Mouse (Mus musculus): Measurements from ENCODE around the gene Glce.

The Glce gene

GRCm38 (mm10) chr9:62123496-62123895, 1.0 kb upstream of the Glce start:
- DNase-seq (ENCODE audit: low spot score): no peak

DNA sequence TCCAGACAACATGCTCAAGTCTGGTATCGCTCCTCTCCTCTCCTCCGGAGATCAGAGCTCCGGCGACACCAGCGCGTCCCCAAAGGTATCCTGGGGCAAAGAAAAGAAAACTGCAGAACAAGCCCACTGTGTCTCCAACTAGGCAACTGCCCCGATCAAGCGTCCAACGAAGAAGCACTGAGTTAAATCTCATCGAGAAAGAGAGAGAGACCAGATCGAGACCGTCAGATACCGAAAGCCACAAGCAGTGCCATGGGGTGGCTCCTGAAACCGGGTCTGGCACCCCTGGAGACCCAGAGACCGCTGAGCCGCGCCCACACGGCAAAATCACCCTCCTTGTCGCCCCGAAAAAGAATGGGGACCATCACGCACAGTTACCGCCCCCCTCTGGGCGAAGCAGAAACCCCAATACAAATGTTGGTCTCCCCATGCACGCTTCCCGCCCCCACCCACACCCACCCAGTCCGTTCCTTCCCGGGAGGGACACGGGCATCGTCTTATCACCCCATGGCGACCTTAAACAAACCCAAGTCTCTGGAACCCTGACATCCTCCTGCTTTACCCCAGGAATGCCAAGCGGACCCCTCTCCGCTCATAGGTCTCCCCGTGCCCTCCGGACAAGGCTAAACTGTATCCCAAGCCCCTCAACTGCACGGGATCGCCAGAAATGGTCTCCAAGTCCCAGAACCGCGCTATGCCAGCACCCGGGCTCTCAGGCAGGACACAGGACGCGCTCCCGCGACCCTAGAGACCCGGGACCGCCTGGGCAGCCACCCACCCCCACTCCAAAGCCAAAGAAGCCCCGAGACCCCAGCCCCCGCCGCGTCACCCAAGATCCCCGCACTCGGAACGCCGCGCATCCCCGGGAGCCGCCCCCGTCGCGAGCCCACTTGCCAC, 656 bp downstream of the Glce start:
- peak; percentile 36 for DNase-seq (ENCODE audit: low spot score)

GRCm38 (mm10) chr9:62118754-62119153, 3.7 kb downstream of the Glce start:
- DNase-seq (ENCODE audit: low spot score): no peak

DNA sequence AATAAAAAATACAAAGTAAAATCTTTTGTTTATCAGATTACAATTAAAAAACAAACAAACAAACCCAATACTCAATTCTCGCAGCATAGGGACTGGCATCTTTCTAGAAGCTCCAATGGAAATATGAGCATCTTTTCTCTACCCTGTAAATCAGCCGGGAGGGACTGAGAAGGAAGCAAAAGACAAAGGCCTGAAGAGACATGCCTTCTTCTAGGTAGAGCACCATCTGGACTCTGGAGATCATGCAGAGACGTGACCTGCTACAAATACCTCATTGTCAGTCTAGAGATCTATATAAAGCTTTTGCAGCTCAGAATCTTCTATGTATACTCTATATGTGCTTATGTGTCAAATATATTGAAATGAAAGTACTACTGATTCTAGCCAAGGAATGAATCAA, 6.6 kb downstream of the Glce start:
- DNase-seq (ENCODE audit: low spot score): no peak

DNA sequence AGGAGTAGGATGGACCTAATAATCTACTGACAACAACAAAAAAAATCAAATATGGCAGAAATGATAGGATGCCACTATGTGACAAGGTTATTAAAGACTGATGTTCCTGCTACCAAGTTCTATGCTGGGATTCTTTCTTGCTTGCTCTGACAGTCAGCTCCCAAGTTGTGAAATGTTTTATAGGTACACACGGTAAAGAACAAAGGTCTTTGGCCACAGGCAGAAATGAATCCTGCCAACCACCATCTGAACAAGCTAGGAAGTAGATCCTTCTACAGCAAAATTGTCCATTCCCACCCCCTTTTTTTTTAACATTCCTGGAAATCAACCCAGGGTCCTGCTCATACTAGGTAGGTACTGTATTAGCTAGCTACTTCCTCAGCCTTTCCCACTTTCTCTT, 25.9 kb downstream of the Glce start:
- no peak for DNase-seq (ENCODE audit: low spot score)

DNA sequence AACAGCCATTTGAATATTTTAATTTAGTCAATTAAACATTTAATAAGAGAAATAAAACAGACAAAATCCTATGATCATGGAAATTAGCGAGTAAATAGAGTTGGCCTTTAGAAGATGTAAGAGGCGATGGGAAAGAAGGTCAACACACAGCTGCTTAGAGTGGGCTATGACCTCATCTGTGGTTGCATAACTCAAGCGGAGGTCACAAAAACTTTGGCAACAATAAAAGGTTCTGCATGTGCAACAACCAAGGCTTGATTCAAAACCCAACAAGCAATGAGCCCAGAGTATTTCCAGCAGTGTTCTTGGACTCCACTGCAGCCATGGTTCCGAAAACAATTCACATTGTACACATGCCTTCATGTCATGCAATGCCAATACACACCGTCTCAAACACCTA, 30.9 kb downstream of the Glce start:
- DNase-seq (ENCODE audit: low spot score): no peak

DNA sequence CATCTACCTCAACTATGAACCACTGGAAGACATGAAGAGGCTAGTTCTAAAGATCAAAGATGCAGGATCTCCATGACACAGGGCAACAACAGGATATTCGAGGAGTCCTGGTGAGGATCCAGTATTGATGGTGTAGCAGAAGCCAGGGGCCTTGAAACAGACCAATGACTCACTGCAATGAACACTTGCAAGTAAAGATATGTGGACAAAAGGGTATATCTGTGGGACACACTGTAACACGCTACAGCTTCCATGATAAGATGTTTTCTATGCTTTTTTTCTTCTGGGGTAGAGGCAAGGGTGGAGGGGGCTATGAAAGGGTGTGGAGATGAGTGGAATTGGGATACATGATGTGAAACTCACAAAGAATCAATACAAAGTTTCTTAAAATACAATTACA, 36.9 kb downstream of the Glce start:
- DNase-seq (ENCODE audit: low spot score): no peak

DNA sequence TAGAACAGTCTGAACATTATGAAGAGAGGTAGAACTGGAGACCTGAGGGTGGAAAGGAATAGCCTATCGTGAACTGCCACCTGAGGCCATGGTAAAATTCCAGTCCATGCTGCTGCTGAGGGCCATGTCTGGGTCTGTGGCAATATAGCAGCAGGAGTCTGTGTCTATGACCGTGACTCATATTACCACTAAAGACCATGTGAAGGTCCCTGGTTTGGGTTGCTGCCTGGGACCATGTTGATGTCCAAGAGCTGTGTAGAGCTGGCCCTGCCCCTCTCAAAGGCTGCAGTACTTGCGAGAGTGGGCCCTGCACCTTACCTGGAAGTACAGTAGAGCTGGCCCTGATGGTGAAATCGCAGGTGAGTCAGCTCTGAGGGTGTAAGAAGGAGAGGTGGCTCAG, 37.6 kb downstream of the Glce start:
- no peak for DNase-seq (ENCODE audit: low spot score)

DNA sequence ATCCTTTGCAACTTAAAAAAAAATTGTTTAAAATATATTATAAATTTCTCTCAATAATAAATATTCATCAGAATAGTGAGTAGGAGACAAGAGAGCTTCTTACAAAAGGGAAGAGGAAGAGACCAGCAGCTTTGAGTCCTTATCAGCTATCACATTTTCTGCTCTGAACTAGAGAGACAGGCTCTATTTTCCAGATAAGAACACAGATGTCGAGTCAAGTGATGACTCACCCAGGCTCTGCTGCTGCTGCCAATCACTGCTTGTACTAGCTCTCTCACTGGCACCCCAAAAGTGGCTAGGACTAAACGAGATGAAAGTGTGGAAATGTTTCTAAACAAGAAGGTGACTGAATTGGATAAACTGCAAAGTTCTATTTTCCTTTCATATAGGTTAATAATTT, 39.5 kb downstream of the Glce start:
- no peak for DNase-seq (ENCODE audit: low spot score)

DNA sequence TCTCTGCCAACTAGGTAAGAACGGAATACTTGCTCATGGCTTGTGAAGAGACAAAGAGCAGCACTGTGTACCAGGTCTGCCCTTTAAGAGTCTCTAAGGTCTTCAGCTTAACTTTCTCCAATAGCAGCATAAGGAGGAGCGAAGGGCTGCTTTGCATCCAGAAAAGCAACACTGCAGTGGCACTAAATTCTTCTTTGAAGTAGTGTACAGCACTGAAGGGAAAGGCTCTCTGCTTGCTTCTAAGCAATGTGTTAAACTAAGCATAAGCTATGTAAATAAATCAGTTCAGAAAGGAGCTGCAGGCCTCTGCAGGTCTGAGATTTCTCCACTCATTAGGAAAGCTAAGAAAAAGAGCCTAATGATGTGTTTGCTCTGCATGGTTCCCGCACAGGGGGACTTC, 40.9 kb downstream of the Glce start:
- no peak for DNase-seq (ENCODE audit: low spot score)

DNA sequence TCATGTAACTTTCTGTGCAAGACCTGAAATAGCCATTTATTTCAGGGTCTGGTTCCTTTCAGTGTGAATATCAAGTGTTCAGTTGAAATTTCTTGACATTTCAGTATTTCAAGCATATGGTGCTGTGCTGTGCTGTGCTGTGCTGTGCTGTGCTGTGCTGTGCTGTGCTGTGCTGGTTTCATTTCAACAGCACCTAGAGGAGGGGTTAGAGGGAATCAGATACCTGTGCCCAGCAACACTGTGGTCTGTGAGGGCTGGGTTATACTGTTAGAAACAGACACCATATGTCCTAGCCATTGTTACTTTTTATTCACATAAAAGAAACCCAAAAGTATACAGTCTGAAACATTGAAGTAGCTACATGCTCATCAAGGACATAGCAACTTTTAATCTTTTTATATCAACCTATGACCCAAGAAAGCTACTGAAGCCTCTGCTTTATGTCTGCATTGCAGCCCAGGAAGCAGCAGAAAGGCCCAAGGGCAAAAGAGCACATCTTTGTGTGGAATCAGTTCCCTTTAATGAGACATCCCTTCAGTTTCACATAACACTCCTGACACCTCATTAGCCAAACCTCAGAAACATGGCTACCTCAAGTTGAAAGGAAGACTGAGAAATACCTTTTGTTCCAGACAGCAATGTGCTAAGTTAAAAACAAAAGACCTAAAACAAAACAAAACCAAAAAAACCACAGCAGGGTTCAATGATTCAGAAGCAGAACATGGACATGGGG, 42.3 kb downstream of the Glce start:
- no peak for DNase-seq (ENCODE audit: low spot score)

- no peak for DNase-seq (ENCODE audit: low spot score)
Observed at GRCm38 (mm10) chr9:62062234-62062633, 60.2 kb downstream of the Glce start.

DNA sequence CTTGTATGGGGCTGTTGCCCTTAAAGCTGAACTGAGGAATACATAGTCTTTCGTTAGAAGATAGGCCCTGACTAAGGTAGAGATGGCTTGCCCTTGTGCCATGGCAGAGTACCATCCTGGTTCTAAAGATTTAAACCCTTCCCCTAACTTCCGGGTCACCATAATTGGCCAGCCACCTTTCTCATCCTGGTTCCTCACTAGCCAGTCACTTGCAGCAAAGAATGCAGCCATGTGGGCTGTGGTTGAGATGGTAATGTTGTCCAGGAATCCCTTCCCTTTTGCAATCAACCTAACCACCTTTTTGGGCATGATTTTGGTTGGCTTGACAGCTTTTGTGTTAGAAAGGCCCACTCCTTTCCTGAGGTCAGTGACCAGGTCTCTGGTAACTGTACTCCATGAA, 62.0 kb downstream of the Glce start:
- DNase-seq (ENCODE audit: low spot score): no peak

- no peak for DNase-seq (ENCODE audit: low spot score)
Observed at GRCm38 (mm10) chr9:62059941-62060340, 62.5 kb downstream of the Glce start.

DNA sequence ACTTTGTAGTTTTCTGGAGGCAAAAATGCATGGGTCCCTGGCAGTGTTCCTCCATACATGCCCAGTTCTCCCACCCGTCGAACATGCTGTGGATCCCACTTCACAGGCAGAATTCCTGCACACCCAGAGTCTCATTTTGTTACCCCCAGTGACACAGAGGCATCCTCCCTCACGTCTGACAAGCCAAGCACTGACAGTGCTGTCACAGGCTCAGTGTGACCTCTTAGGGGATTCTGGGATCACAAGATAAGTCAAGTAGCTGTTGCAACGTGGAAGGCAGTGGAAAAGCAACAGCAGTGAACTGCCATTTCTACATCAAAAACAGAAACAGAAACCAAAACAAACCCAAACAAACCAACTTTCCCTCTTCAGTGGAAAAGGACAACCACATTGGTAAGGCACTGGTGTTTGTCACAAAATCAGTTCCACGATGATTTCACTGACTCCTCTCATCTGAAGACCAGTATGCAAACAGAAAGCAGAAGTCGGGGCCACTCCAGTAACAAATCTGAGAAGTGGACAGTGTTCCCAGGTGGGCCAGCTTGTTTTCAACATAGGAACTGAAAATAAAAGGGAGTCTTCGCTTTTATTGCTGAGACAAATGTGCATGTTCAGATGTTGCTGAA, 64.5 kb downstream of the Glce start:
- DNase-seq (ENCODE audit: low spot score): no peak

- DNase-seq (ENCODE audit: low spot score): no peak
Observed at GRCm38 (mm10) chr9:62056206-62056605, 66.2 kb downstream of the Glce start.

DNA sequence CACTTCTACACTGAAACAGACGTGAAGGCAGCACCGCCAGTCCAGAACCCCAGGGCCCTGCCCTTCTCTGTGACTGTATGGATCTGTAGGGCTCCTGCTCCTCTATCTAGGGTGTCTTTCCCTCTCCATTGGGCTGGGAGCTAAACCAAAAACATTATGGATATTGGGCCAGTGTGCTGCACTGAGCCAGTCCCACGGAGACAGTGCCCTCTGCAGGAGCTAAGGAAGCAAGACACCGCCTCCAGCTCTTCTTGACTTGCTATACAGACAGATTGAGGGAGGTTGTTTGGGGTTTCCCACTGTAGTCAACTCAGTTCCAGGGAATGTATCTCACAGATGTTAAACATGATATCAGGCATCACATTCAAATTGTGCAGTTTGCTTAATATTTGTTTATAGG, 71.7 kb downstream of the Glce start:
- no peak for DNase-seq (ENCODE audit: low spot score)

- no peak for DNase-seq (ENCODE audit: low spot score)
Observed at GRCm38 (mm10) chr9:62049166-62049565, 73.3 kb downstream of the Glce start.

- DNase-seq (ENCODE audit: low spot score): no peak
Observed at GRCm38 (mm10) chr9:62042167-62042566, 80.3 kb downstream of the Glce start.

GRCm38 (mm10) chr9:62040008-62040608, 82.3 kb downstream of the Glce start:
- peak; percentile 59 for DNase-seq (ENCODE audit: low spot score)

DNA sequence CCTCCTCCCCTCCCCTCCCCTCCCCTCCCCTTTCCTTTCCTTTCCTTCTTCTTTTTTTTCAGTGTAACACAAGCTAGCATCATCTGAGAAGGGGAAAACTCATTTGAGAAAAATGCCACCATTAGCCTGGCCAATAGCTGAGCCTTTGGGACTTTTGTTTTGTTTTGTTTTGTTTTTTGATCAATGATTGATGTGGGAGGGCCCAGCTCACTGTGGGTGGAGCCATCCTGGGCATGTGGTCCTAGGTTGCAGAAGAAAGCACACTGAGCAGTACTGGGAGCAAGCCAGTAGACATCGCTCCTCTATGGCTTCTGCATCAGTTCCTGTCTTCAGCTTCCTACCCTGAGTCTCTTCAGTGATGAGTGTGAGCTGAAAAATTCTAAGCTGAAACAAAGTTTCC, 86.6 kb downstream of the Glce start:
- no peak for DNase-seq (ENCODE audit: low spot score)

DNA sequence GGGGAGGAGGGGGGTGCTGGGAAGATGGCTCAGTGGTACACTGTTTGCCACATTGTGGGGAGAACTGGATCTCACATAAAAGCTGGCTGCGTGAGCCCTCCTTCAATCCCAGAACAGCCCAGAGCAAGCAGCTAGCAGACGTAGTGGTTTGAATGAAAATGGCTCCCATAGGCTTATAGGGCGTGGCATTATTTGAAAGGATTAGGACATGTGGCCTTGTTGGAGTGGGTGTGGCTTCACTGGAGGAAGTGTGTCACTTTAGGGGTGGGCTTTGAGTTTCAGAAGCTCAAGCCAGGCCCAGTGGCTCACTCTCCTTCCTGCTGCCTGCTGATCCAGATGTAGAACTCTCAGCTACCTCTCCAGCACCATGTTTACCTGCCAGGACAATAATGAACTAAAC, 90.2 kb downstream of the Glce start:
- no peak for DNase-seq (ENCODE audit: low spot score)

DNA sequence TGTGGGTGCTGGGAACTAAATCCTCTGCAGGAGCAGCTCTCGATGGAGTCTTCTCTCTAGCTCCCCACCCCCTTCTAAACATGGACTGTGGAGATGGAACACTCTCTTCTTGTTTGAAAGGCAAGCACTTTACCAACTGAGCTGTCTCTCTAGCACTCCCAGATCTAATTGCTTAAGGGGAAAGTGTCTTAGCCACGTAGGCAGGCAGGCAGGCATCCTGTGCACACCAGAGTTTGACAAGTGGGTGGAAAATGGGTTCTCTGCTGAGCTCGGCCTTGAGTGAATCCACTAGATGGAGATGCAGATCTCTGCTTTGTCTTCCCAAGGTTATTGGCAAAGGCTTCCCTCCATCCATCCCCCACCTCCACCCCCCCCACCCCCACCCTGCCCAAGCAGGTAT, 94.4 kb downstream of the Glce start:
- DNase-seq (ENCODE audit: low spot score): no peak
